Mouse (Mus musculus) thymus, adult 2 months (tissue): ENCODE data around the gene Pfkfb4. TPM values are rescaled to one million over a fixed set of nuclear protein-coding genes. Genes with fewer than 3 reads are reported as not detected.

ENCODE experiments used
- DNase-seq: peaks from one replicate; pipeline ENCODE4 v3.0.0; 2021
- H3K27ac ChIP-seq: fragments of 200-500 bp; 2 replicates; pipeline ENCODE4 v1.5.1; 2012; ENCODE audit warnings: low read length, control low read depth; ENCODE audit not compliant: control insufficient read depth, insufficient read depth
- H3K27me3 ChIP-seq: fragments of 200-500 bp; 2 replicates; pipeline ENCODE4 v1.6.1; 2012; ENCODE audit warnings: mild to moderate bottlenecking, low read length, moderate library complexity, mixed read lengths; ENCODE audit not compliant: control insufficient read depth, insufficient read depth
- H3K36me3 ChIP-seq: fragments of 200-500 bp; 2 replicates; pipeline ENCODE4 v1.6.1; 2012; ENCODE audit warnings: mild to moderate bottlenecking, low read length, moderate library complexity; ENCODE audit not compliant: control insufficient read depth, insufficient read depth
- H3K4me1 ChIP-seq: fragments of 200-500 bp; replicated peaks from 2 replicates; pipeline ENCODE4 v1.6.1; 2012; ENCODE audit warnings: low read length; ENCODE audit not compliant: control insufficient read depth, insufficient read depth
- H3K4me3 ChIP-seq: fragments of 200-500 bp; 2 replicates; pipeline ENCODE4 v1.5.1; 2012; ENCODE audit warnings: mild to moderate bottlenecking, low read length, control low read depth, moderate library complexity; ENCODE audit not compliant: control insufficient read depth, insufficient read depth
- CTCF ChIP-seq: fragments of 200-500 bp; IDR thresholded peaks from 2 replicates; pipeline ENCODE4 v1.5.1; 2012; ENCODE audit warnings: mild to moderate bottlenecking, control low read depth, low read length, moderate library complexity, borderline replicate concordance; ENCODE audit not compliant: control insufficient read depth, poor library complexity, insufficient read depth; ENCODE audit errors: extremely low read depth
- POLR2A ChIP-seq: fragments of 200-500 bp; IDR thresholded peaks from 2 replicates; pipeline ENCODE4 v1.6.1; 2012; ENCODE audit warnings: mild to moderate bottlenecking, low read length, control low read depth, moderate library complexity; ENCODE audit not compliant: control insufficient read depth, poor library complexity, insufficient read depth; ENCODE audit errors: extremely low read depth
- WGBS: fragments of 180-500 bp; shearing (Covaris S2); methylation state at CpG from one replicate; pipeline ENCODE4 v1.1.7; 2018; 5-methylcytosine and 5-hydroxymethylcytosine counted together
- polyA plus RNA-seq: library from polyadenylated mRNA; depleted of rRNA; stranded (reverse); fragments of >200 nt; gene quantifications from 2 replicates; pipeline ENCODE4 v1.2.3, GENCODE M21; 2012

Gene Pfkfb4
- polyA plus RNA-seq, 1 experiment, result 13.4 TPM

- Histone ChIP-seq H3K27ac (no peak overlapping the region), H3K36me3 (no peaks in the 10 kb centered on the region), H3K27me3 (no peaks in the 10 kb centered on the region), H3K4me1 (peaks cover 16% of the 10 kb centered on the region), H3K4me3 (no peak overlapping the region)
- TF ChIP-seq CTCF, result no peak
- no peak for TF ChIP-seq POLR2A
- no peak for DNase-seq
- 76% methylated on average over 4 of the region's 4 CpGs for WGBS
Observed at GRCm38 (mm10) chr9:109039681-109040080, 48.1 kb downstream of the Pfkfb4 start.

DNA sequence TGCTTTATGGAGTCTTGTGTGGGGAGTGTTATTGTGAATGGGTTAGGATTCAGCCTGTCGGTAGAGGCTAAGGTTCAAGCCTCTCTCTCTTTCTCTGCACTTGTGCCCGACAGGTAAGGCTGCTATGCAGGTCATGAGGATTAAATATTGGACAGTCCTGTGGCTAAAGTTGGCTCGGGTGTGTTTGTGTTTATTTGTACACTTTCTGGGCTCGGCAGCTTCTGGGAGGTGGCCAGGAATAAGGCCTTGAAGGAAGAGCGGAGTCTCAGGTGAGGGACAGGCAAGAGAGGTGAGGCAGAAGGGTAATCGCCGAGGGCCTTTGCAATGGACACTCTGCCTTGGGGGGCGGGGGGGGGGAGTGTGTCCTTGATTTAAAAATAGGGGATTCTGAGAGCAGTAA is 48.6 kb downstream of the Pfkfb4 start:
- Histone ChIP-seq H3K36me3 (no peaks in the 10 kb centered on the region), H3K4me3 (no peak overlapping the region), H3K27me3 (no peaks in the 10 kb centered on the region), H3K27ac (no peak overlapping the region), H3K4me1 (peaks cover 16% of the 10 kb centered on the region)
- no peak for DNase-seq
- WGBS, result 92% methylated on average over 8 of the region's 8 CpGs
- TF ChIP-seq CTCF, result no peak
- TF ChIP-seq POLR2A, result no peak

DNA sequence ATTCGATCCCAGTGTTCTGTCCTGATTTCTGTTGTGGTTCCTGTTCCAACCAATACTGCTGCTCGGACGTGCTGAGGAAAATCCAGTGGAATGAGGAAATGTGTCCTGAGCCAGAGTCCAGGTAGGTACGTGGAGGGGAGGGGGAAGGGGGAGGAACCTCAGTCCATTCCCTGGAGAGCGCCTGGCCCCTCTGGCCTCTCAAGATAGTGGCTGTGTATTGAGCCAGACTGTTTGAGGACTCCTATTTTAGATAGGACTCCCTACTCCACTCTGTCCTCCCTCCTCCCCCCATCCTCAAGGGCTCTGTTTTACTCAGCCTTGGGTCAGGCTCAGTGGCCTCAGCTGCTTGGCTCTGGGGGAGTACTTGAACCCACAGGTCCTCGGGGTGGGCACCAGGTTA is 49.3 kb downstream of the Pfkfb4 start:
- Histone ChIP-seq H3K4me1 (peaks cover 16% of the 10 kb centered on the region), H3K4me3 (no peak overlapping the region), H3K36me3 (no peaks in the 10 kb centered on the region), H3K27me3 (no peaks in the 10 kb centered on the region), H3K27ac (no peak overlapping the region)
- no peak for DNase-seq
- WGBS, result 89% methylated on average over 6 of the region's 6 CpGs
- no peak for TF ChIP-seq POLR2A
- no peak for TF ChIP-seq CTCF

DNA sequence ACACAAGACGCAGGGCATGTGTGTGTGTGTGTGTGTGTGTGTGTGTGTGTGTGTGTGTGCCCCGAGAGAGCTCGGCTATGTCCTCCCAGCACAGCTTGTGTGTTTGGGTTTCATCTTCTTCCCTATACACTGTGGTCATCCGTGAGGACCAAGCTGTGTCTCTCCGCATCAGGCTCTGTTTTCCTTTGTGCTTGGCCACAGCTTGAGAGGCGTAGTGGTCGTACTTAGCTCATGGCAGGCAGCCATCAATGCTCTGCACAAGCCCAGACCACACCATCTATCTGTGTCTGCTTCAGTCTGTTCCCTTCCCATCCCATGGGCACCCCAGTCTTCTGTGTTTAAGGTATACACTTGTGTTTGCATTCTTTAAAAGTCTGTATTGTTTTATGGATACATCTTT is 49.8 kb downstream of the Pfkfb4 start:
- WGBS, result 90% methylated on average over 7 of the region's 7 CpGs
- Histone ChIP-seq H3K27ac (no peak overlapping the region), H3K36me3 (no peaks in the 10 kb centered on the region), H3K4me3 (no peak overlapping the region), H3K27me3 (no peaks in the 10 kb centered on the region), H3K4me1 (peaks cover 16% of the 10 kb centered on the region)
- TF ChIP-seq CTCF, result no peak
- no peak for TF ChIP-seq POLR2A
- DNase-seq, result no peak

- peak; percentile 81 for DNase-seq
- no peak overlapping the region for H3K4me3 ChIP-seq
- TF ChIP-seq POLR2A, result no peak
- peak; percentile 85; the same call in 1 of the 2 replicates for TF ChIP-seq CTCF
- H3K27me3 ChIP-seq, result no peaks in the 10 kb centered on the region
- WGBS, result 40% methylated on average over 5 of the region's 5 CpGs
- H3K27ac ChIP-seq, result no peak overlapping the region
- peaks cover 16% of the 10 kb centered on the region for H3K4me1 ChIP-seq
- H3K36me3 ChIP-seq, result no peaks in the 10 kb centered on the region
Observed at GRCm38 (mm10) chr9:109046306-109046705, 54.7 kb downstream of the Pfkfb4 start.

DNA sequence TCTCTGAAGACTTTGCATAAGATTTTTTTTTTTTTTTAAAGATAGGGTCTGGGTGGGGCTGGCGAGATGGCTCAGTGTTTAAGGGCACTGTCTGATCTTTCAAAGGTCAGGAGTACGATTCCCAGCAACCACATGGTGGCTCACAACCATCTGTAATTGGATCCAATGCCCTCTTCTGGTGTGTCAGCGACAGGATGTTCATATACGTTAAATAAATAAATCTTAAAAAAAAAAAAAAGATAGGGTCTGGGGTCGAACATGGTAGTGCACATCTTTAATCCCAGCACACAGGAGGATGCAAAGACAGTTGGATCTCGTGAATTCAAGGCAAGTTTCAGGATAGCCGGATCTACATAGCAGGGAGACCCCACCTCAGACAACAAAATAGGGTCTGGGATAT is 57.7 kb downstream of the Pfkfb4 start:
- Histone ChIP-seq H3K4me3 (no peak overlapping the region), H3K4me1 (peaks cover 44% of the 10 kb centered on the region), H3K27ac (no peak overlapping the region), H3K27me3 (no peaks in the 10 kb centered on the region), H3K36me3 (no peaks in the 10 kb centered on the region)
- TF ChIP-seq POLR2A (no peak), CTCF (no peak)
- DNase-seq, result no peak
- WGBS, result 81% methylated on average over 7 of the region's 7 CpGs
